Mouse (Mus musculus): ENCODE measurements around the gene Irak3. TPM values are rescaled to one million over a fixed set of nuclear protein-coding genes. Genes with fewer than 3 reads are reported as not detected.
"Not testable (repeated sequence)": the region's sequence is repeated elsewhere in the genome, so short reads cannot be mapped to it uniquely, and the experiment has no call there.

The Irak3 gene
- polyA plus RNA-seq, 1 experiment from 2014 or later, result 1.8 TPM

DNA sequence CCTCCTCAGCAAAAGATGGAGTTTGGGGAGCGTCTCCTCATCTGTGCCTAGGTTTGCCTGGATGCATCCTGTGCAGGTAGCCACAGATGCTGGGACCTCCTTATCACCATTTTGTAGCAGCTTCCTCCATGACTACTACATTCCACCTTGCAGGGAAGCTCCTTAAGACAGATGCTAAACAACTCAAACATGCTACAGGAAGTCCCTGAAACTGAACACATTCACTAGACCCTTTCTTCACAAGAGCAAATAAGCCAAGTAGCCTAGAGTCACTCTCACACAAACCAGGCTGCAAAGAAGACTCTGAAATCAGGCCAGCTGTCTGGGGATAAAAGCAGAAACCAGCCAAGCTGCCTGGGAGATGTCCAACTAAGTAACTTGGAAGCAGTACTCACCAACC is 86.7 kb downstream of the Irak3 start:
- Histone ChIP-seq H3K4me3 (replicated peaks) (no peak overlapping the region), H3K9ac (no peak overlapping the region), H3K4me2 (no peak overlapping the region), H3K27ac (replicated peaks) (no peak overlapping the region), H3K9me3 (replicated peaks) (no peaks in the 10 kb centered on the region), H3K27me3 (no peaks in the 10 kb centered on the region), H3K4me1 (replicated peaks) (peaks cover 22% of the 10 kb centered on the region), H3K36me3 (replicated peaks) (peaks cover 9% of the 10 kb centered on the region; the same call in 1 of the 2 replicates)
- WGBS (ENCODE audit: insufficient replicate concordance), result 85% methylated on average over 1 of the region's 1 CpGs
- no peak for ATAC-seq (ENCODE audit: insufficient read depth)

DNA sequence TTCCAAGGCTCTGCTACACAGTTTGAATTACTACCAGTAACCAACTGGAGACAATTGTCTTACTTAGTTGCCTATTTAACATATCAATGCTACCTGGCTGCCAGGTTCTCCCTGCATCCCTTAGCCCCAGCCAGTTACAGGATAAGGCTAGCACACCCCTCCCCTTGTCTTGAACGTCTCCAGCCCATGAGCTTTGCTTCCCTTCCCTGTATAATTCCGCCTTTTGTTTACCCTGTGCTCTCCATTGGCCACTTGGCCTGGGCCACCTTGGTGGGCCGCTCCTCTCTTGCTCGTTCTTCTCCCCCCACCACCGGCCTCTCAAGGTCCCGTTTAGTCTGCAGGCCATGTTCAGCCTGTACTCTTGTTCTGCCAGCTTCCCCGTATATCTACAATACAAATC is 87.4 kb downstream of the Irak3 start:
- WGBS (ENCODE audit: insufficient replicate concordance), result 76% methylated on average over 7 of the region's 7 CpGs
- H3K27ac ChIP-seq (replicated peaks), result no peak overlapping the region
- ATAC-seq (ENCODE audit: insufficient read depth), result no peak
- no peaks in the 10 kb centered on the region for H3K9me3 ChIP-seq (replicated peaks)
- peaks cover 16% of the 10 kb centered on the region for H3K36me3 ChIP-seq (replicated peaks)
- no peaks in the 10 kb centered on the region for H3K27me3 ChIP-seq
- no peak overlapping the region for H3K4me2 ChIP-seq
- H3K9ac ChIP-seq, result no peak overlapping the region
- no peak overlapping the region for H3K4me3 ChIP-seq (replicated peaks)
- H3K4me1 ChIP-seq (replicated peaks), result peaks cover 22% of the 10 kb centered on the region

DNA sequence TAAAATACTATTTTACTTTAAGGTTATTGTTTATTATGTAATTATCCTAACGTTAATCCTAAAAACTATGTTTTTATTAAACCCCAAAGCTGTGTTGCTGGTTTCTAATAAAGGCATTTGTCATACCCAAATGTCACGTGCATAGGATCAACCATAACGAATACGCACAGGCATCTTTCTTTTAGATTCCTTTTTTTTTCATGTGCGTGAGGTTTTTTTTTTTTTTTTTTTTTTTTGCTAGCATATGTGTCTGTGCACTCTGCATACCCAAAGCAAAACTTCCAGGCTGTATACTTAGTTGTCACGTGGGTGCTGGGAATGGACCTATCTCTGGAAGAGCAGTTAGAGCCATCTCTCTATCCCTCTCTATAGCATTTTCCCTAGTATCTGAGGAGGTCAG is 88.0 kb downstream of the Irak3 start:
- Histone ChIP-seq H3K9me3 (replicated peaks) (no peaks in the 10 kb centered on the region), H3K4me1 (replicated peaks) (peaks cover 22% of the 10 kb centered on the region), H3K27ac (replicated peaks) (no peak overlapping the region), H3K4me2 (peak overlapping the region; percentile 79), H3K27me3 (no peaks in the 10 kb centered on the region), H3K4me3 (replicated peaks) (no peak overlapping the region), H3K9ac (no peak overlapping the region), H3K36me3 (replicated peaks) (peaks cover 20% of the 10 kb centered on the region)
- ATAC-seq (ENCODE audit: insufficient read depth), result no peak
- 80% methylated on average over 6 of the region's 6 CpGs for whole genome bisulfite sequencing (ENCODE audit: insufficient replicate concordance)

DNA sequence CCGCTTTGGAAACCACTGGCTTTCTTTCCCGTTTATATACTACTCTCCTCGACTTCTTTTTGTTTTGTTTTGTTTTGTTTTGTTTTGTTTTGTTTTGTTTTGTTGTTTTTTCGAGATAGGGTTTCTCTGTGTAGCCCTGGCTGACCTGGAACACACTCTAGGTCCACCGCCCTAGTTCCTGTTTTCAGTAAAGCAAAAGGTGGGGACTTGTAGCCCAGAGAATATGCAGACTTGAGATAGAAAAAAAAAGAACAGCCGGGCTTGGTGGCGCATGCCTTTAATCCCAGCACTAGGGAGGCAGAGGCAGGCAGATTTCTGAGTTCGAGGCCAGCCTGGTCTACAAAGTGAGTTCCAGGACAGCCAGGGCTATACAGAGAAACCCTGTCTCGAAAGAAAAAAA is 88.4 kb downstream of the Irak3 start:
- Histone ChIP-seq H3K9ac (peak overlapping the region; percentile 84), H3K4me2 (peak overlapping the region; percentile 79), H3K4me3 (replicated peaks) (peak overlapping the region; percentile 85), H3K4me1 (replicated peaks) (peaks cover 22% of the 10 kb centered on the region), H3K36me3 (replicated peaks) (peaks cover 24% of the 10 kb centered on the region), H3K27ac (replicated peaks) (peak overlapping the region; percentile 98)
- 28% methylated on average over 9 of the region's 9 CpGs for WGBS (ENCODE audit: insufficient replicate concordance)
- H3K27me3 ChIP-seq; H3K9me3 ChIP-seq (replicated peaks); ATAC-seq (ENCODE audit: insufficient read depth): not testable (repeated sequence)

DNA sequence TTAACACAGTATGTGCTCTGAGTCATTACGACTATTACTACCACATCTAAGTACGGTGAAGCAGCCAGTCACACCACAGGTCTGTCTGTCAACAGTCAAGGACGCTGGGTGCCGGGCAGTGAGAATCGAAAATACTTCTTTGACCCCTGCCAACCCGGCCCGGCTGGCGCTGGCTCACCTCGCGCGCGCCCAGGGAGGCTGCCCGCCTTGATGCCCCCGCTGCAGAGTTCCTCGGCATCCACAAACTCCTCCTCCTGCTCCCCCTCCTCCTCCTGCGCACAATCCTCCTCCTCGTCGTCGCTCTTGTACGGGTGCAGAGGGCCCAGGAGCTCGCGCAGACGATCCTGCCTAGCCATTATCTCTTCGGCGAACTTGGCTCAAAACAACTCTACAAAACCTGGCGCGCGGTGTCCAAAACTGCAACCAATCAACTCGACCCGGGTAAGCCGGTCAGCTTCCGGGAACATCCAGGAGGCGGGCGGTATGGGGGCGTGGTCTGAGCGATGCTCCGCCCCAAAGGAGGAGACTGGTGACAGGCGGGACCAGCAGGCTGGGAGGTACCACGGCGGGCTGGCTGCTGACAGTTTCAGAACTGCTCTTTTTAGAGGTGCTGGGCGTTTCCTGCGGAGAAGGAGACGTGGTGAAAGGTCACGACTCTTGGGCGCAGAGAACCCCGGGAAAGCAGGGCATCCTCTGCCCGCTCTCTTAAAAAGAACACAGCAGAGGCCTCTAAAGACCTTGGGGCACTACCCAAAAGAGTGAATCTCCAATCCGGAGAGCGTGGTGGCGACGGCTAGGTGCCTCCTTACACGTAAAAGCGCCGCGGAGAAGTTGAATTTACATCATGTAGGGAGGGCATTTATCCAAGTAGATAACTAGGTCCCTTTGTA is 89.2 kb downstream of the Irak3 start, which contains the start of gene Helb:
Helb (minus strand) TSS at position 481 of the 890 bp plus-strand sequence.
- H3K4me1 ChIP-seq (replicated peaks), result peaks cover 22% of the 10 kb centered on the region
- ATAC-seq (ENCODE audit: insufficient read depth), result peak; percentile 98
- under 1% methylated on average over 55 of the region's 55 CpGs for WGBS (ENCODE audit: insufficient replicate concordance)
- peak within 1 kb of the TSS; percentile 79 for H3K4me2 ChIP-seq
- H3K36me3 ChIP-seq (replicated peaks), result peaks cover 30% of the 10 kb centered on the region
- H3K27ac ChIP-seq (replicated peaks), result peak within 1 kb of the TSS; percentile 98
- no peaks in the 10 kb centered on the region for H3K27me3 ChIP-seq
- H3K9me3 ChIP-seq (replicated peaks), result no peaks in the 10 kb centered on the region
- peak within 1 kb of the TSS; percentile 84 for H3K9ac ChIP-seq
- H3K4me3 ChIP-seq (replicated peaks), result peak within 1 kb of the TSS; percentile 85

DNA sequence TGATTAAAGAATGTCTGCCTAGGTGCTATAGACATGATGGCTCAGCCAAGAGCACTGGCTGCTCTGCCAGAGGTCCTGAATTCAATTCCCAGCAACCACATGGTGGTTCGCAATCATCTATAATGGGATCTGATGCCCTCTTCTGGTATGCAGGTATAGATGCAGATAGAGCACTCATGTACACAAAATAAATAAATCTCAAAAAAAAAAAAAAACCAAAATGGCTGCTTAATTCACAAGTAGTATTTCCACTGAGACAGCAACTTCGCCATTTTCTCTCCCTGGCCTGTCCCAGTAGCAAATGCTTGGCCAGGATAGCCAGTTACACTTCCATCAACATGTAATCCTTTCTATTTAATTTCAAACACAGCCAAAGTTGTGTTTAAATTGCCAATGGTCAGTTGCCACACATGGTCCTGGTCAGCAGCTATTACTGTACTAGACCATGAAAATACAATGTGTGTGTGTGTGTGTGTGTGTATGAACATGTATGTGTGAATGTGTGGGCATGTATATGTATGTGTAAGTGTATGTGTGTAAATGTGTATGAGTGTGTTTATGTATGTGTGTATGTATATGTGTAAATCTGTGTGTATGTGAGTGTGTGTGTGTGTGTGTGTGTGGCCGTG is 90.1 kb downstream of the Irak3 start:
- no peaks in the 10 kb centered on the region for H3K9me3 ChIP-seq (replicated peaks)
- H3K27ac ChIP-seq (replicated peaks), result peak overlapping the region; percentile 98
- peak overlapping the region; percentile 84 for H3K9ac ChIP-seq
- peak overlapping the region; percentile 85 for H3K4me3 ChIP-seq (replicated peaks)
- no peaks in the 10 kb centered on the region for H3K27me3 ChIP-seq
- WGBS (ENCODE audit: insufficient replicate concordance), result 68% methylated on average over 3 of the region's 3 CpGs
- H3K36me3 ChIP-seq (replicated peaks), result peaks cover 39% of the 10 kb centered on the region
- peak overlapping the region; percentile 79 for H3K4me2 ChIP-seq
- peaks cover 22% of the 10 kb centered on the region for H3K4me1 ChIP-seq (replicated peaks)
- ATAC-seq (ENCODE audit: insufficient read depth), result no peak

DNA sequence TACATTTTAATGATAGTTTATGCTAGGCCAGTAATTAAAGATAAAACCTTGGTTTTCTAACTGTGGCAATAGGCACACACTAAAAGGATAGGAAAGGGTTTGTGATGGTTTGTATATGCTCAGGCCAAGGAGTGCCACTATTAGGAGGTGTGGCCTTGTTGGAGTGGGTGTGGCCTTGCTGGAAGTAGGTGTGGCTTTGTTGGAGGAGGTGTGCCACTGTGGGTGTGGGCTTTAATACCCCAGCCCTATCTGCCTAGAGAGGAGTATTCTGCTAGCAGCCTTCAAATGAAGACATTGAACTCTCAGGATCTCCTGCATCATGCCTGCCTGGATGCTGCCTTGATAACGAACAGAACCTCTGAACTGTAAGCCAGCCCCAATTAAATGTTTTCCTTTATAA is 101.1 kb downstream of the Irak3 start:
- H3K27me3 ChIP-seq, result no peaks in the 10 kb centered on the region
- no peaks in the 10 kb centered on the region for H3K9me3 ChIP-seq (replicated peaks)
- H3K27ac ChIP-seq (replicated peaks), result no peak overlapping the region
- H3K4me2 ChIP-seq, result no peak overlapping the region
- 100% methylated on average over 1 of the region's 1 CpGs for WGBS (ENCODE audit: insufficient replicate concordance)
- H3K9ac ChIP-seq, result no peak overlapping the region
- H3K4me3 ChIP-seq (replicated peaks), result no peak overlapping the region
- ATAC-seq (ENCODE audit: insufficient read depth), result no peak
- H3K36me3 ChIP-seq (replicated peaks), result peaks cover 81% of the 10 kb centered on the region
- H3K4me1 ChIP-seq (replicated peaks), result no peaks in the 10 kb centered on the region

DNA sequence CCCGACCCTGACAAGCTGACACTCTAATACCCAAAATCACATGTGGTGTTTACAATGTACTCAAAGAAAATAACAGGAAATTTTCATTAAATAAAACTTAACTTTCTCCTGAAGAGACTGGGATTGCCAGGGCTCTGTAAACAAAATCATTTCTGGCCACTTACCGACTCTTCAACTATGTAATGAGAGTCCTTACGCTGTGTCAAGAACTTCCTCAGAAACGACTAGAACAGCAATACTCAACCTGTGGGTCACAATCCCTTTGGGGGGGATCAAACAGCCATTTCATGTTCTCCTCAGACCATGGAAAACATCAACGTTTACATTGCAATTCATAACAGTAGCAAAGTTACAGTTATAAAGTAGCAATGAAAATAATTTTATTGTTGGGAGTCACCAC is 104.4 kb downstream of the Irak3 start:
- 81% methylated on average over 5 of the region's 5 CpGs for WGBS (ENCODE audit: insufficient replicate concordance)
- H3K36me3 ChIP-seq (replicated peaks), result peaks cover 81% of the 10 kb centered on the region

DNA sequence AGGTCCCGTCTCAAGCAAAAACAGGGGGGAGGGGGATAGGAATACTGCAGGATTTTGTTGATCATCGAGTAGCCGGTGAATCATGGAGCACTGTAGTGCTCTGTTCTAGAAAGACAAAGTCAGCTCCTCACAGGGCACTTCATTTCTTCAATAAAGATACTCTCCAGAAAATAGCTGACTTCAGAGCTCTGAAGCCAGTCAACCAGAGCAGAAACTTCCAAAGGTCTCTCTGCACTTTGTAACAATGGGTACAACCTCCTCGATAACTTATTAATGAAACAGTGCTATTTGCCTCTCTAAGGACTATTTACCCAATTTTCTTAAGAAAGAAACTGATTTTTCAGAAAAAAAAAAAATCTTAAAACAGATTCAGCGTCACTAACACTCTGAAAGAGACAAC is 106.2 kb downstream of the Irak3 start:
- Histone ChIP-seq H3K4me2 (no peak overlapping the region), H3K4me3 (replicated peaks) (no peak overlapping the region), H3K27ac (replicated peaks) (no peak overlapping the region), H3K36me3 (replicated peaks) (peaks cover 83% of the 10 kb centered on the region), H3K9me3 (replicated peaks) (no peaks in the 10 kb centered on the region), H3K27me3 (no peaks in the 10 kb centered on the region), H3K4me1 (replicated peaks) (no peaks in the 10 kb centered on the region), H3K9ac (no peak overlapping the region)
- ATAC-seq (ENCODE audit: insufficient read depth), result no peak
- WGBS (ENCODE audit: insufficient replicate concordance), result 89% methylated on average over 5 of the region's 5 CpGs

More for the DNA sequence above, 104.4 kb downstream of the Irak3 start:
- no peak overlapping the region for H3K4me3 ChIP-seq (replicated peaks)
- no peak for ATAC-seq (ENCODE audit: insufficient read depth)
- no peaks in the 10 kb centered on the region for H3K27me3 ChIP-seq
- H3K9ac ChIP-seq, result no peak overlapping the region
- no peak overlapping the region for H3K4me2 ChIP-seq
- no peaks in the 10 kb centered on the region for H3K4me1 ChIP-seq (replicated peaks)
- H3K9me3 ChIP-seq (replicated peaks), result no peaks in the 10 kb centered on the region
- no peak overlapping the region for H3K27ac ChIP-seq (replicated peaks)

DNA sequence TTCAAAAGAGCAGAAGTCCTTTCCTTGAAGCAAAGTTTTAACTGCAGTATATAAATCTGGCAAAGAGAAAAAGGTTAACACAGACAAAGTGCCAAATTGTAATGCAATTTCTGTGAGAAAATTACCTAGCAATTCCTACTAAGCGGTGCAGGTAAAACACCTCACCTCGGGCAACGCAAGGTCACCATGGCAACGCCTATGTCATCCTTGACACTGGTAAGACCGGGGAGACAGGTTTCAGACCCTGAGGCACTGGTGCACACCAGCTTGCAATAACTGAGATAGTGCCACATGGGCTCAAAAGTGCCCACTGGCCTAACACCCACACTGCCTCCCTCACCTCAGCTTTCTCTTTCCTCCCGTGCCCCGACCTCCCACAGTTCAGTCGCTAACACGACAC is 106.8 kb downstream of the Irak3 start:
- WGBS (ENCODE audit: insufficient replicate concordance), result 87% methylated on average over 9 of the region's 9 CpGs
- peaks cover 77% of the 10 kb centered on the region for H3K36me3 ChIP-seq (replicated peaks)

DNA sequence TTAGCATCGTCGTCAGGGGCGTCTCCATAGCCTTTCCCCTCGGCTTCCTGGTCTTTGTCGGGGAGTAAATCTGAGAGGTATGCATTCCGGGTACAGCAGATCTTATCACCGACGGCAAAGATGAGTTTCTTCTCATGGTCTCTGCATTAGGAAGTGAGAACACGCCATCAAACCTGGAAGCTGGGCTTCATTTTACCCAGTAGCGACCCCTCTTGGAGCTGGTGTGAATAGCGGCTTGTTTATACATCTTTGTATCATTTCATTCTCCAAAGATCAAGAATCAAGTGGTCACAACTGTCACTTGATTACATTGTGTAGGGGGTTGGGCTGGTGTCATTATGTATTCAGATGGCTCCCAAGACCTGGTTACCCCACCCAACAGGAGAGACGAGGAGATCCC is 109.4 kb downstream of the Irak3 start:
- no peak for ATAC-seq (ENCODE audit: insufficient read depth)

More for the DNA sequence above, 106.8 kb downstream of the Irak3 start:
- no peak for ATAC-seq (ENCODE audit: insufficient read depth)
- no peaks in the 10 kb centered on the region for H3K4me1 ChIP-seq (replicated peaks)
- H3K4me3 ChIP-seq (replicated peaks), result no peak overlapping the region
- no peak overlapping the region for H3K9ac ChIP-seq
- no peak overlapping the region for H3K27ac ChIP-seq (replicated peaks)
- H3K27me3 ChIP-seq, result no peaks in the 10 kb centered on the region
- H3K4me2 ChIP-seq, result no peak overlapping the region
- H3K9me3 ChIP-seq (replicated peaks), result no peaks in the 10 kb centered on the region

More for the DNA sequence above, 109.4 kb downstream of the Irak3 start:
- Histone ChIP-seq H3K9me3 (replicated peaks) (no peaks in the 10 kb centered on the region), H3K4me3 (replicated peaks) (no peak overlapping the region), H3K27ac (replicated peaks) (no peak overlapping the region), H3K36me3 (replicated peaks) (peaks cover 81% of the 10 kb centered on the region), H3K4me1 (replicated peaks) (no peaks in the 10 kb centered on the region), H3K4me2 (no peak overlapping the region), H3K27me3 (no peaks in the 10 kb centered on the region), H3K9ac (no peak overlapping the region)
- 85% methylated on average over 12 of the region's 12 CpGs for WGBS (ENCODE audit: insufficient replicate concordance)
